Mouse (Mus musculus) myocyte (in vitro differentiated cells): ENCODE results near the gene Sf3a1.

Experiments
- POLR2A ChIP-seq: IDR thresholded peaks from one replicate; pipeline ENCODE4 v1.6.1; 2011; ENCODE audit warnings: low read depth, mild to moderate bottlenecking, control low read depth, moderate library complexity; ENCODE audit not compliant: insufficient read length
- TCF12 ChIP-seq: IDR thresholded peaks from one replicate; pipeline ENCODE4 v1.6.1; 2011; ENCODE audit warnings: mild to moderate bottlenecking, control low read depth; ENCODE audit not compliant: poor library complexity, insufficient read depth, severe bottlenecking

- no peak for TF ChIP-seq POLR2A
- no peak for TF ChIP-seq TCF12
Measured at GRCm38 (mm10) chr11:4219908-4220307, 59.8 kb downstream of the Sf3a1 start.
